Mouse (Mus musculus): Measurements from ENCODE around the gene Trim63. TPM values are rescaled to one million over a fixed set of nuclear protein-coding genes. Genes with fewer than 3 reads are reported as not detected.

Trim63 gene
- polyA plus RNA-seq, 1 experiment from 2014 or later, result 43.2 TPM

GRCm38 (mm10) chr4:134284942-134285341 is 30.0 kb upstream of the Trim63 start:
- Histone ChIP-seq H3K27me3 (ENCODE audit: control insufficient read depth, insufficient read depth, low read length) (no peaks in the 10 kb centered on the region), H3K4me2 (ENCODE audit: low read length) (no peak overlapping the region), H3K9ac (ENCODE audit: low read length) (no peak overlapping the region), H3K9me3 (ENCODE audit: control insufficient read depth, low read length) (no peaks in the 10 kb centered on the region), H3K27ac (replicated peaks in 1 of 2; ENCODE audit: control insufficient read depth in 1 of 2, insufficient read depth in 1 of 2, low read depth in 2 of 2, low read length in 2 of 2) (no peak overlapping the region), H3K4me1 (ENCODE audit: control insufficient read depth in 2 of 2, insufficient read depth in 2 of 2, low read length in 2 of 2) (peaks cover 4 to 29% of the 10 kb centered on the region in 2 experiments), H3K4me3 (ENCODE audit: control insufficient read depth in 1 of 2, insufficient read depth in 1 of 2, low read depth in 1 of 2, low read length in 2 of 2) (no peak overlapping the region), H3K36me3 (ENCODE audit: control insufficient read depth, insufficient read depth, low read length) (peaks cover 43% of the 10 kb centered on the region)
- WGBS, result 27% methylated on average over 2 of the region's 2 CpGs
- no peak for ATAC-seq (ENCODE audit: insufficient number of reproducible peaks, insufficient read depth, low FRiP score, low read depth)

- peak; percentile 44 for ATAC-seq (ENCODE audit: insufficient number of reproducible peaks, insufficient read depth, low FRiP score, low read depth)
- H3K4me1 ChIP-seq (ENCODE audit: control insufficient read depth in 2 of 2, insufficient read depth in 2 of 2, low read length in 2 of 2), result peaks cover 4 to 31% of the 10 kb centered on the region in 2 experiments
- H3K4me2 ChIP-seq (ENCODE audit: low read length), result peak overlapping the region; percentile 80
- peaks cover 29% of the 10 kb centered on the region for H3K36me3 ChIP-seq (ENCODE audit: control insufficient read depth, insufficient read depth, low read length)
- H3K9ac ChIP-seq (ENCODE audit: low read length), result peak overlapping the region; percentile 99
- 4% methylated on average over 57 of the region's 59 CpGs for WGBS
- H3K9me3 ChIP-seq (ENCODE audit: control insufficient read depth, low read length), result no peaks in the 10 kb centered on the region
- peak overlapping the region; percentile 61 to 100 for H3K27ac ChIP-seq (replicated peaks in 1 of 2; ENCODE audit: control insufficient read depth in 1 of 2, insufficient read depth in 1 of 2, low read depth in 2 of 2, low read length in 2 of 2)
- H3K27me3 ChIP-seq (ENCODE audit: control insufficient read depth, insufficient read depth, low read length), result no peaks in the 10 kb centered on the region
- H3K4me3 ChIP-seq (ENCODE audit: control insufficient read depth in 1 of 2, insufficient read depth in 1 of 2, low read depth in 1 of 2, low read length in 2 of 2), result peak overlapping the region; percentile 90 to 99
These were observed 28.4 kb upstream of the Trim63 start for GRCm38 (mm10) chr4:134286226-134287167.

- peak overlapping the region; percentile 94 for H3K4me2 ChIP-seq (ENCODE audit: low read length)
- H3K9me3 ChIP-seq (ENCODE audit: control insufficient read depth, low read length), result no peaks in the 10 kb centered on the region
- WGBS, result under 1% methylated on average over 44 of the region's 59 CpGs
- peak; percentile 94 for ATAC-seq (ENCODE audit: insufficient number of reproducible peaks, insufficient read depth, low FRiP score, low read depth)
- H3K27me3 ChIP-seq (ENCODE audit: control insufficient read depth, insufficient read depth, low read length), result no peaks in the 10 kb centered on the region
- H3K9ac ChIP-seq (ENCODE audit: low read length), result peak overlapping the region; percentile 99
- peaks cover 22% of the 10 kb centered on the region for H3K36me3 ChIP-seq (ENCODE audit: control insufficient read depth, insufficient read depth, low read length)
- H3K4me1 ChIP-seq (ENCODE audit: control insufficient read depth in 2 of 2, insufficient read depth in 2 of 2, low read length in 2 of 2), result peaks cover 4 to 38% of the 10 kb centered on the region in 2 experiments
- H3K27ac ChIP-seq (replicated peaks in 1 of 2; ENCODE audit: control insufficient read depth in 1 of 2, insufficient read depth in 1 of 2, low read depth in 2 of 2, low read length in 2 of 2), result peak overlapping the region; percentile 88 to 100
- H3K4me3 ChIP-seq (ENCODE audit: control insufficient read depth in 1 of 2, insufficient read depth in 1 of 2, low read depth in 1 of 2, low read length in 2 of 2), result peak overlapping the region; percentile 90 to 99
These were observed 27.8 kb upstream of the Trim63 start for GRCm38 (mm10) chr4:134287168-134287564.

DNA sequence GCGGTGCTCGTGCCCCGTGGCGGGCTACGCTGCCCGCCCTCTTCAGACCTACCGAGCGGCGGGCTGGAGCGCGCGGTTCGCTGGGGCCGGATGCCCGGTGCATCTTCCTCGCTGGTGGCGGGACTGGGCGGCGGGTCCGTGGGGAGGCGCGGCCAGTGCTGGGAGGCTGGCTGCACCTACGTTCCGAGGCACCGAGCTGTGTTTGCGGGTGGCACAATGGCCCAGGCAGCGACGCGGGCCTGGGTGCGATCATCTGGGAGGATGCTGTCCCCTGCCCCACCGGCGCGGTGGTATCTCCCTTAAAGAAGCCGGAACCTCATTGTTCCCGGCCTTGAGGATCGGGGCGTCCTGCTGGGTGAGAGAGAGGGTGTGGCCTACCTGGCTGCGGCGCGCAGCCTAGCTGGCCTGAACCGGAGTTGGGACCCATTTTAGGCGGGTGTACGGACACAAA is 27.3 kb upstream of the Trim63 start, which contains the start of gene Pdik1l:
Pdik1l (minus strand) TSS at position 321 of the 451 bp plus-strand sequence.
- peak; percentile 70 for ATAC-seq (ENCODE audit: insufficient number of reproducible peaks, insufficient read depth, low FRiP score, low read depth)
- WGBS, result 2% methylated on average over 43 of the region's 43 CpGs

DNA sequence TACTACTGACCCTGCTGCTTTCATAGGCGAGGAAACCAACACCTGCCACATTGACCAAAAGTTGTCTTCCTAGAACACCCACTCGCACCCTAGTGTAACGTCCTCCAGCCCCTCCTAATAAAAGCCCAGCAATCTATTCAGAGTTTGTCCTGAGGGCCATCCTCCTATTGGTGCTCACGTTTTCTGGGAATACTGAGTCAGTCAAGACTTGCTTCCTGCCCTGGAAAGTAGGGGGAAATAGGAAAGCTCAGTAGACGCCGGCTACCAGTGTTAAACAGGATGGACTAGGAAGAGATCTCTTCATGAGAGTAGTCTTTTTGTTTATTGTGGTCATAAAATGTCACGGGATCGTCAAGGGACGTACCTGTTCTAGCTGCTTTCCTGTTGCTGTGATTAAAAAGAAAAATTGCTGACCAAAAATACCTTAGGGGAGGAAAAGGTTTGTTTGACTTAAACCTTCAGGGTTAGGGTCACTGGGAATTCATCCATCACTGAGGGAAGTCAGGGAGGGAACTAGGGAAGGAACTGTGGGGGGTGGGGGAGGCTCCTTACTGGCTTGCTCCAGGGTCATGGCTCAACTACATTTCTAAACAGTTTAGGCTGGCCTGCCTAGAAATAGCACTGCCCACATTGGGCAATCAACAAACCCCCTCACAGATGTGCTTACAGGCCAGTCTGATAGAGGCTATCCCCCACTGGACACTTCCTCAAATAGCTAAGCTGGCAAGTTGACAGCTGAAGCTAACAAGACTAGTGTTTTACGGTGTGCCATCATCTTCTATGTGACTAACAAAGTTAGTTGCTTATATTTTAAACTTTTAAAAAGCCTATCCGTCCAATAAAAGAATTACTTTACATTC is 26.3 kb upstream of the Trim63 start:
- ATAC-seq (ENCODE audit: insufficient number of reproducible peaks, insufficient read depth, low FRiP score, low read depth), result no peak
- Histone ChIP-seq H3K4me2 (ENCODE audit: low read length) (peak overlapping the region; percentile 94), H3K4me1 (ENCODE audit: control insufficient read depth in 2 of 2, insufficient read depth in 2 of 2, low read length in 2 of 2) (peaks cover 11 to 50% of the 10 kb centered on the region in 2 experiments), H3K27me3 (ENCODE audit: control insufficient read depth, insufficient read depth, low read length) (no peaks in the 10 kb centered on the region), H3K4me3 (ENCODE audit: control insufficient read depth in 1 of 2, insufficient read depth in 1 of 2, low read depth in 1 of 2, low read length in 2 of 2) (peak overlapping the region; percentile 68 to 99; a peak in 3 of 4 replicates), H3K9me3 (ENCODE audit: control insufficient read depth, low read length) (no peaks in the 10 kb centered on the region), H3K27ac (replicated peaks in 1 of 2; ENCODE audit: control insufficient read depth in 1 of 2, insufficient read depth in 1 of 2, low read depth in 2 of 2, low read length in 2 of 2) (peak overlapping the region; percentile 88 to 100; a peak in 3 of 4 replicates), H3K36me3 (ENCODE audit: control insufficient read depth, insufficient read depth, low read length) (peaks cover 8% of the 10 kb centered on the region), H3K9ac (ENCODE audit: low read length) (peak overlapping the region; percentile 99)
- WGBS, result 38% methylated on average over 11 of the region's 11 CpGs

More for the DNA sequence above, 27.3 kb upstream of the Trim63 start, which contains the start of gene Pdik1l:
- H3K27me3 ChIP-seq (ENCODE audit: control insufficient read depth, insufficient read depth, low read length), result no peaks in the 10 kb centered on the region
- peak within 1 kb of the TSS; percentile 90 to 99 for H3K4me3 ChIP-seq (ENCODE audit: control insufficient read depth in 1 of 2, insufficient read depth in 1 of 2, low read depth in 1 of 2, low read length in 2 of 2)
- H3K4me1 ChIP-seq (ENCODE audit: control insufficient read depth in 2 of 2, insufficient read depth in 2 of 2, low read length in 2 of 2), result peaks cover 4 to 42% of the 10 kb centered on the region in 2 experiments
- peak within 1 kb of the TSS; percentile 99 for H3K9ac ChIP-seq (ENCODE audit: low read length)
- peaks cover 18% of the 10 kb centered on the region for H3K36me3 ChIP-seq (ENCODE audit: control insufficient read depth, insufficient read depth, low read length)
- H3K9me3 ChIP-seq (ENCODE audit: control insufficient read depth, low read length), result no peaks in the 10 kb centered on the region
- H3K27ac ChIP-seq (replicated peaks in 1 of 2; ENCODE audit: control insufficient read depth in 1 of 2, insufficient read depth in 1 of 2, low read depth in 2 of 2, low read length in 2 of 2), result peak within 1 kb of the TSS; percentile 88 to 100
- H3K4me2 ChIP-seq (ENCODE audit: low read length), result peak within 1 kb of the TSS; percentile 94

GRCm38 (mm10) chr4:134292067-134292466 is 22.9 kb upstream of the Trim63 start:
- Histone ChIP-seq H3K27ac (replicated peaks in 1 of 2; ENCODE audit: control insufficient read depth in 1 of 2, insufficient read depth in 1 of 2, low read depth in 2 of 2, low read length in 2 of 2) (peak overlapping the region; percentile 28 to 97; a peak in 2 of 4 replicates), H3K4me3 (ENCODE audit: control insufficient read depth in 1 of 2, insufficient read depth in 1 of 2, low read depth in 1 of 2, low read length in 2 of 2) (no peak overlapping the region), H3K9ac (ENCODE audit: low read length) (no peak overlapping the region), H3K27me3 (ENCODE audit: control insufficient read depth, insufficient read depth, low read length) (no peaks in the 10 kb centered on the region), H3K4me1 (ENCODE audit: control insufficient read depth in 2 of 2, insufficient read depth in 2 of 2, low read length in 2 of 2) (peaks cover 7 to 46% of the 10 kb centered on the region in 2 experiments), H3K9me3 (ENCODE audit: control insufficient read depth, low read length) (no peaks in the 10 kb centered on the region), H3K36me3 (ENCODE audit: control insufficient read depth, insufficient read depth, low read length) (no peaks in the 10 kb centered on the region), H3K4me2 (ENCODE audit: low read length) (0 out of 2 replicates have a peak overlapping the region, but pooled peaks have one; percentile 58)
- no peak for ATAC-seq (ENCODE audit: insufficient number of reproducible peaks, insufficient read depth, low FRiP score, low read depth)
- WGBS, result 21% methylated on average over 7 of the region's 7 CpGs

Measured in heart, embryonic 14.5 days (tissue).